Mouse (Mus musculus) gastrocnemius, adult 2 months (tissue): ENCODE results near the gene Vmn1r40. TPM values are rescaled to one million over a fixed set of nuclear protein-coding genes. Genes with fewer than 3 reads are reported as not detected.

ENCODE experiments used
- DNase-seq: peaks from one replicate; pipeline ENCODE4 v3.0.0; 2022
- H3K27ac ChIP-seq: fragments of 200-600 bp; 2 replicates; pipeline ENCODE4 v1.8.1; 2022; ENCODE audit warnings: mild to moderate bottlenecking
- H3K4me3 ChIP-seq: fragments of 200-600 bp; 2 replicates; pipeline ENCODE4 v1.8.1; 2022; ENCODE audit warnings: mild to moderate bottlenecking, moderate library complexity
- CTCF ChIP-seq: fragments of 200-600 bp; IDR thresholded peaks from 2 replicates; pipeline ENCODE4 v1.8.1; 2022; ENCODE audit warnings: antibody characterized with exemption, mild to moderate bottlenecking, moderate library complexity
- intact Hi-C: fragments of 180-260 bp; cut with DNase I; formaldehyde crosslinking; loops from one replicate; pipeline ENCODE4 v1.15.1; 2025
- long read RNA-seq, 2 experiments: library from polyadenylated mRNA; stranded (forward); transcript quantifications; one replicate each; pipeline ENCODE4 v2.0.0; 2021
- total RNA-seq, 2 experiments: library from RNA; stranded (reverse); gene quantifications; 2 replicates each; pipeline ENCODE4 v1.2.3; 2021

Gene Vmn1r40
- total RNA-seq, result not detected
- long read RNA-seq, experiment 1, result 0 reads
- long read RNA-seq, experiment 2, result 0 reads

GRCm38 (mm10) chr6:89707240-89707639 is at the start of gene Vmn1r40:
Vmn1r40 (plus strand) TSS chr6:89707540.
- DNase-seq, result no peak
- no peak within 1 kb of the TSS for H3K27ac ChIP-seq
- no peak for TF ChIP-seq CTCF
- intact Hi-C loops, result no loop called here
- H3K4me3 ChIP-seq, result no peak within 1 kb of the TSS

DNA sequence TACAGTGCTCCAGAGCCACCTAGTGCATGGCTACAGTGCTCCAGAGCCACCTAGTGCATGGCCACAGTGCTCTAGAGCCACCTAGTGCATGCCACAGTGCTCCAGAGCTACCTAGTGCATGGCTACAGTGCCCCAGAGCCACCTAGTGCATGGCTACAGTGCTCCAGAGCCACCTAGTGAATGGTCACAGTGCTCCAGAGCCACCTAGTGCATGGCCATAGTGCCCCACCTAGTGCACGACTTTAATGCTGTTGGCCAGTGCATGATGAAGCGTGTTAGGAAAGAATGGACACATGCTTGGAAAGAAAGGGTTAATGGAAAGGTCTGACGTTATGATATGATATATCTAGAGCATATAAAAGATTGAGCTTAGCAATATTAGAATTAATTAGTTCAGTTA is 49.0 kb upstream of the Vmn1r40 start:
- DNase-seq, result no peak
- no peak overlapping the region for H3K27ac ChIP-seq
- H3K4me3 ChIP-seq, result no peak overlapping the region
- TF ChIP-seq CTCF, result no peak
- intact Hi-C loops, result no loop called here

DNA sequence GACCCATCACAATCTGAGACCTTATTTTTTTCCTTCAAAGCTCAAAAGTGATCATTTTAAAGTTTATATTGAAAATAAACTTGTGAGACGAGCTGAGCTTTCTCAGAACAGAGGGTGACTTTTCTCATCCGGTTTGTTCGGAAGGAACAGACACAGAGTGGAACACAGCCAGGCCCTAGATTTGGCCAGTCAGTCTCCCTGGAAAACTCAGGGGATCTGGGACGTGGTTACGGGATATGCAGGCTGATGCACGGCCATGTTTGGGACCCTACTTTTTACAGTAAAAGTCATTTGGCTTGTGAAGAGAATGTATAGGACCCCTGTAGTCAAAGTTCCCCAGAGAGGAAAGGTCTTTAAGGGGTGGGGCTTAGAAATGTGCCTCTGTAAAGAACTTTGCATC is 48.4 kb upstream of the Vmn1r40 start:
- DNase-seq, result no peak
- Histone ChIP-seq H3K27ac (no peak overlapping the region), H3K4me3 (no peak overlapping the region)
- intact Hi-C loops, result no loop called here
- no peak for TF ChIP-seq CTCF

DNA sequence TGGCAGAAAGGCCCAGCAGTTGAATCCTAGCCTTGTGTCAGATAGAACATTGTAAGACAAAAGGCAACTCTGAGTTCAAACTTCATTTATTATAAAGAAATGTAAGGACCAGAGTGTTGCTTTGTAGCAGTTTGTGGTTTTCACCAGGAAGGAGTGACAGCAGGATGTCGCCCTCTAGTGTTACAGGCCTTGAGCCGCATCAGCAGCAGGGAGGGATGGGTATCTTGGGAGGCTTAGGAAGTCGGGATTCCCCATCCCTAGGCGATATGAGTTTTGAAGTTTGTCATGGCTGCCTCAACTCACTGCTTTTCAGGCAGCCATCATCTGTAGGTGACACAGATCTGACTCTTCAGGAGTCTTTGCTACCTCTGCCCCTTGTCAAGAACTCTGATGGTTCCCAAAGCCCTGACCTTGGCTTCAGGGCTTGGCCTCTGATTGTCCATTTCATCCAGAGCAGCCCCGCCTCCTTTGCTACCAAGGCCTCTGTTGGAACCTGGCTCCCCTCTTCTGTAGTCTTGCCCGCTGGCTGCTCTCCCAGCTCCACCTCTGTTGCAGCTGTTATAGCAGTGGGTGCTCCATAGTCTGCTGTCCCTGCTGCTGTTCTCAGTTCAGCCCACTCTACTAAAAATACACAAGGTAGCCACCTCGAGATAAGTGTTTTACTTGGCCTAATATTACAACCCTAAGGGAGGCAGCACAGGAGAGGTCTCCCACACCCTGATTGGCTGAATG is 47.5 kb upstream of the Vmn1r40 start:
- H3K4me3 ChIP-seq, result no peak overlapping the region
- TF ChIP-seq CTCF, result peak; percentile 77
- DNase-seq, result peak; percentile 42
- intact Hi-C loops, result no loop called here
- H3K27ac ChIP-seq, result no peak overlapping the region

GRCm38 (mm10) chr6:89660490-89660889 is 46.9 kb upstream of the Vmn1r40 start:
- no peak for TF ChIP-seq CTCF
- Histone ChIP-seq H3K27ac (no peak overlapping the region), H3K4me3 (no peak overlapping the region)
- no peak for DNase-seq
- intact Hi-C loops, result no loop called here

- DNase-seq, result no peak
- no peak for TF ChIP-seq CTCF
Observed at GRCm38 (mm10) chr6:89662521-89662920, 44.8 kb upstream of the Vmn1r40 start.

GRCm38 (mm10) chr6:89665155-89665554 is 42.2 kb upstream of the Vmn1r40 start:
- H3K27ac ChIP-seq, result no peak overlapping the region
- H3K4me3 ChIP-seq, result no peak overlapping the region
- no peak for DNase-seq
- intact Hi-C loops, result no loop called here
- no peak for TF ChIP-seq CTCF

More at GRCm38 (mm10) chr6:89662521-89662920, 44.8 kb upstream of the Vmn1r40 start:
- H3K27ac ChIP-seq, result no peak overlapping the region
- intact Hi-C loops, result no loop called here
- no peak overlapping the region for H3K4me3 ChIP-seq

GRCm38 (mm10) chr6:89665667-89666066 is 41.7 kb upstream of the Vmn1r40 start:
- no peak overlapping the region for H3K4me3 ChIP-seq
- TF ChIP-seq CTCF, result no peak
- no peak overlapping the region for H3K27ac ChIP-seq
- DNase-seq, result no peak
- intact Hi-C loops, result no loop called here

DNA sequence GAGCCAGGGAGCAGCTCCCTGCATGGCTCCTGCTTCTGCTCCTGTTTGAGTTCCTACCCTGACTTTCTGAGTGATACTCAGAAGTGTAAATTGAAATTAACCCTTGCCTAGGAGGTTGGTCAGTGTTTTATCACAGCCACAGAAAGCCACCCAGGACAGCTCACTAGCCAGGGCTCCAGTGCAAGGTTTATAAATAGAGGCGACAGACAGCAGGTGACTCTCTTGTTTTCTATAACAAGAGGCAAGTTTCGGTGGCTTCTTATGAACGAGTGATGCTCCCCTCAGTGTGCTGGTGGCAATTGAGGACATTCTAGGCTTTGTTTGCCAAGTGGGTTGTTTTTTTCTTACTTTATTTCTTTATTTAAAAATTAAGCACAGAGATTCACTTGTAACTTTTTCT is 40.4 kb upstream of the Vmn1r40 start:
- intact Hi-C loops, result no loop called here
- Histone ChIP-seq H3K4me3 (no peak overlapping the region), H3K27ac (no peak overlapping the region)
- no peak for TF ChIP-seq CTCF
- no peak for DNase-seq

DNA sequence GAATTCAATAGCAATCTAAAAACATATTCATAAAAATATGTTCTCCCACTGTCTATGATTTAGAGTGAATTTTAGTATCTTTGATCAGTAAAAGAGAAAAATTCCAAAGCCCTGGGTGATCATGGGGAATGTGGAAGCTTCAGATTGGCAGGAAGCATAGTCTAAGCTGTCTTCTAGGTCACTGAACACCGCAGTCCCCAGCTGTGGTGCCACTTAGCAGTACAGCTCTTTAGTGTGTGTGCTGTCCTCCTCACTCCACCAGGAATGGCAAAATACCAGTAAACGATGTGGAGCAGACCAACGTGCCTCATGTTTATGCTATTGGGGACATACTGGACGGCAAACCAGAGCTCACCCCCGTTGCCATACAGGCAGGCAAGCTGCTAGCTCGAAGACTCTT is 37.8 kb upstream of the Vmn1r40 start:
- no peak for TF ChIP-seq CTCF
- no peak for DNase-seq
- no peak overlapping the region for H3K4me3 ChIP-seq
- no peak overlapping the region for H3K27ac ChIP-seq
- intact Hi-C loops, result no loop called here

DNA sequence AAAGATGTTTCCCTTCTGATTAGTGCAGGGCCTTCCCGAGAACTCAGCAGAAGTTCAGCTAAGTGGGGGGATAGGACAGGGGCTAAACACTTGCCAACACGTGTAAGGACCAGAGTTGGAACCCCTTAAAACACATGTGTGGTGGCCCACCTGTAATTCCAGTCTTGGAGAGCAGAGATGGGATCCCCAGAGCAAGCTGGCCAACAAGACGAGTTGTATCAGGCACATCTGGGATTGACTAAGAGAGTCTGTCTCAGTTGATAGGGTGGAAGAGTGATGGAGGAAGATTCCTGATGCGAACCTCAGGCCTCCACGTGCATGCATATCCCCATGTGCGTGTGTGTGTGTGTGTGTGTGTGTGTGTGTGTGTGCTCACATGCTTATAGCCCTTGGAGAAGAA is 35.9 kb upstream of the Vmn1r40 start:
- no peak for DNase-seq
- intact Hi-C loops, result loop anchor here (10.0 kb wide), 2 partner anchors 653 to 753 kb away; partner anchors contain the start of genes Cfap100 and Chst13

GRCm38 (mm10) chr6:89672641-89673040 is 34.7 kb upstream of the Vmn1r40 start:
- no peak for TF ChIP-seq CTCF
- DNase-seq, result no peak
- intact Hi-C loops, result loop anchor here (10.0 kb wide), 2 partner anchors 652 to 752 kb away; partner anchors contain the start of genes Cfap100 and Chst13
- Histone ChIP-seq H3K27ac (no peak overlapping the region), H3K4me3 (no peak overlapping the region)

More for the DNA sequence above, 35.9 kb upstream of the Vmn1r40 start:
- Histone ChIP-seq H3K4me3 (no peak overlapping the region), H3K27ac (no peak overlapping the region)
- no peak for TF ChIP-seq CTCF

- no peak for TF ChIP-seq CTCF
- H3K27ac ChIP-seq, result no peak overlapping the region
- intact Hi-C loops, result loop anchor here (10.0 kb wide), 2 partner anchors 652 to 752 kb away; partner anchors contain the start of genes Cfap100 and Chst13
- H3K4me3 ChIP-seq, result no peak overlapping the region
- no peak for DNase-seq
Observed at GRCm38 (mm10) chr6:89673135-89673780, 34.1 kb upstream of the Vmn1r40 start.
